Mouse (Mus musculus): ENCODE measurements around the gene Elovl7.

Elovl7 gene

DNA sequence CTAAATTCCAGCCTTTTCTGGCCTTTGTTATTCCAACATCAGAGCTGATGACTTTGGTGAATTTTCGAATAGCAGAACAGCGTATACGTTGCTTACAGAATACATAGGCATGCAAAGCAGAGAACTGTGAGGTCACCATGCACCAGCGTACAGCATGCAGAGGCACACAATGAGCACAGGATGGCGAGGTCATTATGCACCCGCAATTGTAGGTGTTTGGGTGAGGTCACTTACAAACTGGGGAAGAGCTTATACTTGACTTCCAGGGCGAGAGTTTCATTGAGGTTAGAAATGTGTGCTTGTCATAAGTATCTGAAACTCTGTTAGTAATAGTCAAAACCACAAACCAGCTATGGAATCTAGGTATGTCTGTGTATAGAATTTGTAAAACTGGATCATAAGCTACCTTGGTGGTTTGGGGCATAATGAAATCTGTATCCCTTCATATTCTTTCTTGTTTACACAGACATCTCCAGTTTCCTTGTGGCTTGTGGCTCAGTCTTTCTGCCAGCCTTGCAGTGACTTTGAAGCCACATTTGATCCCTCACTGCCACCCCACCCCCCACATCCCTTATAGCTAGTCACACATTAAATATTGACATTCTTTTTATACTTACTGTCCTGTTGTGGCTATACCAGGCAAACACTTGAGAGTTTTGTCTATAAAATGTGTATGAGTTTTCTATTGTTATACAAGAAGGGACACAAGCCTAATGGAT, 88.9 kb downstream of the Elovl7 start:
- DNase-seq (ENCODE audit: low spot score) = no peak

DNA sequence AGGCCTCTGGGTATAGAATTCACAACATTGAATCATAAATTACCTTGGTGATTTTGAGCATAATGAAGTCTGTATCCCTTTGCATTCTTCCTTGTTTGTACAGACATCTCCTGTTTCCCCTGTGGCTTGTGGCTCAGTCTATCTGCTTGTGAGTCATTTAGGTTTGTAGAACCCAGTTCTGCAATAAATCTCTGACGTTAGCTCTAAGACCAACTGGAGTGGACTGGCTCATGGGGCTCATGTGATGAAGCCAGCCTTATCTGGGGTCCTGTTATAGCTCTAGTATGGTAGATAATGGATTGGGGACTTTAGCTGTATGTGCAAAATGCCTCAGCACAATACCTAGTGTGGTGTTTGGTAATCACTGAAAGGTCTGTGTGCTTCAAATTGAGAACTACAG, 89.6 kb downstream of the Elovl7 start:
- no peak for DNase-seq (ENCODE audit: low spot score)

DNA sequence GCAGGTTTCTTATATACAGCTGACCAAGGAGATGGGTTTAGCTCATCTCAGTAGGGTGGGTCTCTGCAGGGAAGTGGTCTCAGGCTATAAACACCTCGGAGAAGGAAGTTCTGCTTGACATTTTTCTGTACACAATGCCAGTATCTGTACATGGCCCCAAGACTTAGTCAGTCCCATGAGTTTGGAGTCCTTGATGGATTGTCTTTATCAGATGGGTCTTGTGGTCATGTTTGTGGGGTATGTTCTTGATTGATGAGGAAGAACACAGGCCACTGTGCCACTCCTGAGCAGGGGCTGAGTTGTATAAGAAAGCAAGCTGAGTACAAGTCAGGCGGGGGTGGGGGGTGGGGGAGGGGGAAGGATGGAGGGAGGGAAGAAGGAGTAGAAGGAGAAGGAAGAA, 90.5 kb downstream of the Elovl7 start:
- DNase-seq (ENCODE audit: low spot score) = no peak

DNA sequence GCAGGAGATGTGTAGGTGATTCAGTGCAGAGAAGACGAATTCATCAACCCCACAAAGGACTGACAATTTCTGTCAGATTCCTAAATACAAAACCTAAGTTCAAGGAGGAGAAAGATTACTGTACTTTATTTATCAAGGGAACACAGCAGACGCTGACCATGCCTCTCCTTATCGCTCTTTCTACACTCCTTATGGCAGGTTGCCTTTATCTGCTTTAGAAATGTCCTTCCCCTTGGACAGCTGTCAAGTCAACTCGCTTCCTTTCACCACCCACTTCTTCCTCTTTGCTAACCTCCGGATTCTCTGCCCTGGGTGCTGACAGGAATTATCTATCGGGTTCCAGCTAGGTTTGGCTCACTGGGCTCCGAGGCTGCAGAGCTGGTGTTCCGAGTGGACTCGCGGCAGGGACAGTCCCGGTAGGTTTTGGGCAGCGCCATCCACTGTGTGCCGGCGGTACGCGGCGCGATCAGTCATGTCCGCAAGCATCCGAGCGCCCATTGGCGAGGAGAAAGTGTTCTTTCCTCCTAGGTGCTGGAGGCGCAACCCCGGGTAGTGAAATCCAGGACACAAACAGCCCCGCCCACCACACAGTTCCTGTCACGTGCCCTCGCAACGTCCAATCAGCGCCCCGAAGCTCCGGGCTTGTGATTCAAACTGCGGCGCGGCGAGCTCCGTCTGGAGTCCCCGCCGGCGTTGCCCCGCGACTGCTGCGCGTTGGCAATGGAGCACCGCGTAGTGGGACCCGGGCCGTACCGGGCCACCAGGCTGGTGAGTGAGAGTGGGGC, 101.7 kb downstream of the Elovl7 start, which contains the start of gene Depdc1b:
Gene Depdc1b (plus strand): TSS at position 631 of the 785 bp plus-strand sequence.
- peak; percentile 91 for DNase-seq (ENCODE audit: low spot score)

DNA sequence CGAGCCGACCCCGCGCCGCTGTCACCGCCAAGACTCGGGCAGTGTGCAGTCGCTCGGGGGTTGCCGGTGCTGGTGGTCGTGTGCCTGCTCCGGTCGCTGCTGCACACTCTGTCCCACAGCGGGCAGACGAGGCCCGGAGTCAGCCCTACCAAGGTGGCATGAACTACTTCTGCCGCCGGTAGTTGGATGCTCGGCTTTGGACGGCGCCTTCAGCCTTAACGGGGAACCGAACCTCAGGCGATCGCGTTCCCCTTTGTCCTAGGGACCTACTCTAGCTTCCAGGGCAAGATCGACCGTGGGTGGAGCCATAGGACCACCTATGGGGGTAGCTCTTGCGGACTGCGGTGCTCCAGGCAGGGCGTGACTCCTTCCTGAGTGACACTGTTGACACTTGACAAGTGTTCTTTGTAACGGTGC, 102.3 kb downstream of the Elovl7 start:
- peak; percentile 54 for DNase-seq (ENCODE audit: low spot score)

DNA sequence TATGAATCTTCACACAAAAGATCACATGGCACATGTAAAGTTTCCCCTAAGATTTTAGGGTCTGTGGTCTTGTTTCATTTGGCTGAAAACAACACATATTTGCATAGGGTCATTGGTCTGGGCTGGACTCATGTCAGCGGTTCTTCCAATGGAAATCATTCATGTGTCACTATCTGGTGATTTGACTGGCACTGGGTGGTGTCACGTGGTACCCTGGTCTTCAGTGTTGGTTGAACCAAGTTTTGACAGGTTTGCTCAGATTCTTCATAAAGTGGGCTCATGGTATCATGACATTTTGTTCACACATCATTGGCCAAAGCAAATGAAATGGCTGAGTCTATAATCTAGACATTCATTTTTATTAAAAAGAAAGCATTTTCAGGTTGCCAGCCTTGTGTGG, 103.2 kb downstream of the Elovl7 start:
- DNase-seq (ENCODE audit: low spot score) = no peak

DNA sequence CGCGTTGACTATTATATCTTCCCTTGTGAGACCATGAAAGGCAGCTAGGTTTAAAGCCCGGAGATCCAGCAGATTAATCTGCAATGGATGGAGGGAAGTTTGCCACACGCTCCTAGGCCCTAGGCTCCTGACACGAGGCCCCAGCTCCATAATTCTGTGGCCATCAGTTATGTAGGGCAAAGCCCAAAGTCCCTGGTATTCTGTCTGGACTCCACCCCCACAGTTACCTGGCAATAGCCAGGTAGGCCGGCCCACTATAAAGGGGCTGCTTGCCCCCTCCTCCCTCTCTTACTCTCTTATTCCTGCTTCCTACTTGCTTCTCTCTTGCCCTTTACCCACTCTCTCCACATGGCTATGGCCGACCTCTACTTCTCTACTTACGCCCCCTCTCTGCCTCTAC, 104.8 kb downstream of the Elovl7 start:
- no peak for DNase-seq (ENCODE audit: low spot score)

DNA sequence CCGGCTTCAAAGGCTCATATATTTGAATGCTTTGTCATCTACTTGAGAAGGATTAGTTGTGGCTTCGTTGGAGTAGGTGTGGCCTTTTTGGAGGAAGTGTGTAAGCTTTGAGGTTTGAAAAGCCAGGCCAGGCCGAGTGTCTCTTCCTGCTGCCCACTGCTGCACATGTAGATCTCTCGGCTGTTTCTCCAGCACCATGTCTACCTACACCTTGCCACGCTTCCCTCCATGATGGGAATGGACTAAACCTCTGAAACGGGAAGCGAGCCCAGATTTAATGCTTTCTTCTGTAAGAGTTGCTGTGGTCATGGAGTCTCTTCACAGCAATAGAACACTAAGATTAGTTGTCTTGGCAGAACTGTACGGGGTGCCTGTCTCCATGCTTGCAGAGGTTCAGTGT, 106.0 kb downstream of the Elovl7 start:
- DNase-seq (ENCODE audit: low spot score) = no peak

DNA sequence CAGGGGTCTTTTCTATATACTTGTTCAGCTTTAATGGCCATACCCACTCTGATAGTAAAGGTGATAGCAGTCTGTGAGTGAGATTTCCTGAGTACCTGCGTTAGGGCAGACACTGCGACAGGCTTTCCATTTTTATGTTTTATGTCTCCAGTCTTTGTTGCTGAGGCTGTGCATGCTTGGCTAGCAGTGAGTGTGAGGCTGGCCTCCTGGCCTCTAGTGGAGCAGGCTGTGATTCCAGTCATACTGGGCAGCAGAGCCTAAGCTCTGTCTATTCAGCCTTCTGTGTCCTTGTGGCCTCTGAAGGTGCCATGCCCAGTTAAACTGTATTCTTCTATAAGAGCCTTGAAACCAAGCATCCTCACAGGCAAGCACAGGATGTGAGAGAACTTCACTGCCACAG, 108.3 kb downstream of the Elovl7 start:
- no peak for DNase-seq (ENCODE audit: low spot score)

DNA sequence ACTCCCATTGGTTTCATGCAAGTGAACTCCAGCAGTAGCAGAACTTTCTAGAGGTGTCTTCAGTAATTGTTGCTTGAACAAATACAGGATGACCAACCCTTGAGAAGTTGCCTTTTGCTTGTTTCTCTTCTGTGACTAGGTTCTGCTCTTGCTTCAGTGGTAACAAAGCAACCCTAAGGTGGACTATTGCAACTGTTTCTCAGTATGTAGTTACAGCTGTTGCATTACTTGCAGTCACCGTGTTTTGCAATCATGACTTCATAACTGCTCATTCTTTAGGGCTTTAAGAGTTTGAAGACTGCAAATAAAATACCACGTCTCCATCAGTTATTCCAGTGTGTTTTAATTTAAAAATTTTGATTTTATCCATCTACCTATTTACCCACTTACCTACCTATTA, 109.1 kb downstream of the Elovl7 start:
- DNase-seq (ENCODE audit: low spot score) = no peak

DNA sequence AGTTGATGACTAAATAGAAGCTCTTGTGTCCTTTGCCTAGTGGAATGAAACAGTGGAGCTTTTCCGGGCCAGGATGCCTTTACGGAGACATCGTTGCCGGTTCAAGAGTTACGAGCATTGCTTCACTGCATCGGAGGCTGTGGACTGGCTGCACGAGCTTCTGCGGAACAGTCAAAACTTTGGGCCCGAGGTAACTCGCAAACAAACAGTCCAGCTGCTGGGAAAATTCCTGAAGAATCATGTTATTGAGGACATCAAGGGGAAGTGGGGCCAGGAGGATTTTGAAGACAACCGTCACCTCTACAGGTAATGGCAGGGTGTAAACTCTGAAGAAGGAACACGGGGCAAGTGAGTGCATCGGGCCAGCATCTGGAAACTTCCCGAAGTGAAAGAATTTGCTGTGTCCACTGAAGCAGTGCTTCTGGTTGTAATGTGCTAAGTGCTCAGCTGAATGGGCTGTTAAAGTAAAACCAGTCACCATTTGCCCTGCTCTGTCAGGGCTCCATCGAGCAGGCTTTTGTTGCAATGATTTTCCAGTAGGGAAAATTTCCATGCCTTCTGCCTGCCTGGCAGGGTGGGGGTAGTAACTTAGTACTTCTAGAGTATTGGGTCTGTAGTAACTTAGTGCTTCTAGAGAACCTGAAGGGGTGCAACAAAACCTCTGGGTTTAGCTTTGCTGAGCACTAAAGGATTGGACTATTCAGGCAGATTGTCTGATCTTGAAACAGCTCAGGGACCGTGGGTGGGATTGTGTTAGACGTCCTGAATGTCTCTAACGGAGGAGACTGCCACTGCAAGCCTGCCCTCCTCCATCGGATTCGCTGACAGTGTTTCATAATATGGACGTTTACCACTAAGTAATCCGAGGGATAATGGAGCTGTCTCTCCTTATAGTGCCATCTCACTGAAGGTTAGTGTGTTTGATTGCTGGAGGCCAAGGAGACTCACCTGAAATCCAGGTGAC, 109.9 kb downstream of the Elovl7 start:
- no peak for DNase-seq (ENCODE audit: low spot score)

DNA sequence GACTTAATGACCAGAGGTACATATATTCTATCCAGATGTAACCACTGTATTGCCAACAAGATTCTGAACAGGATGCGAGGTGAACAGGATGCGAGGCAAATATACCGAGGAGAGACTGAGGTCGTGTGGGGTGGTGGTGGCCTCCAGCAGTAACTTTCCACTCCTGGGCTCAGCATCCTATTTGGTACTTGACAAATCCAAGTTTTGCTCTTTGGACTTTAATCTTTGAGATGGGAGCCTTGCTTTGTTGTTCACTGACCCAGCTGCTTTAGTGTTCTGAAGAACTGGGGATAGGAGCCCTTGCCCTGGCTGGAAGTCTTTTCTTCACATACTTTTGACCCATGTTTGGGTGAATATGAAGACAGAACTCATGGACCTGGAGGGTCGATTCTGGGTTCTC, 111.7 kb downstream of the Elovl7 start:
- no peak for DNase-seq (ENCODE audit: low spot score)

DNA sequence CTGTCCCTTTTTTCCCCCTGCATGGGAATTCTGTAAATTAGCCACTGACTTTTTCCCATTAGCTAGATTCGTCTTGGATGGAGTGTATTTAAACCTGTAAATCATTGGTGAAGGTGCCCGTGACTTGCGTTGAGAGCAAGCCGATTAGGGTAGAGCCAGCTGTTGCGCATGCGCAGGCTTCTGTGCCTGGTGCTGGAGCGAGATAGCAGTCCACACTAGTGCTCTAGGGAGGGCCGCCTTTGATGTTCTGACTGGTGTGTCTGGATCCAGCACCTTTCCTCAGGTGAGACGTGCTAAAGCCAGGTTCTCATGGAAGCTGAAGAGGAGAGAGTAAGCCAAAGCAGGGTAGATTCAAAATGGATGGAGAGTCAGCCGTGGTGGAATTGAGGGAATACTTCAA, 112.1 kb downstream of the Elovl7 start:
- no peak for DNase-seq (ENCODE audit: low spot score)

DNA sequence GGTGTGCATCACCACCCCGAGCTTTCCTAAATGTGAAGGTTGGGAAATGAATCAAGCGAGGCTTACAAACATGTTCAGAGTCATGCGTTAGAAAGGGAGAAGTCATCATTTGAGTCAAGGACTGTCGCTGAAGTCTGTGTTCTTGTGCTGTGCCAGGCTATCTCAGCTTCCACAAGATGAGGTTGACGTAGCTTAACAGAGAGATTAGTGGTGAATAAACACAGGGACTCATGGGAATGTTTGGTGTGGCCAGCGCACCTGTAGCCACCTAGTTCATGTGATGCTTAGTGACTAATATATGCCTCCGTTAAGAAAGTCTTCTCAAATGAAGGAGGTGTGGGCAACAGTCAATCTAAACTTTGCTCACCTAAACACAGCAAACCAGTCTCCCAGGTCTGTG, 112.8 kb downstream of the Elovl7 start:
- DNase-seq (ENCODE audit: low spot score) = no peak

DNA sequence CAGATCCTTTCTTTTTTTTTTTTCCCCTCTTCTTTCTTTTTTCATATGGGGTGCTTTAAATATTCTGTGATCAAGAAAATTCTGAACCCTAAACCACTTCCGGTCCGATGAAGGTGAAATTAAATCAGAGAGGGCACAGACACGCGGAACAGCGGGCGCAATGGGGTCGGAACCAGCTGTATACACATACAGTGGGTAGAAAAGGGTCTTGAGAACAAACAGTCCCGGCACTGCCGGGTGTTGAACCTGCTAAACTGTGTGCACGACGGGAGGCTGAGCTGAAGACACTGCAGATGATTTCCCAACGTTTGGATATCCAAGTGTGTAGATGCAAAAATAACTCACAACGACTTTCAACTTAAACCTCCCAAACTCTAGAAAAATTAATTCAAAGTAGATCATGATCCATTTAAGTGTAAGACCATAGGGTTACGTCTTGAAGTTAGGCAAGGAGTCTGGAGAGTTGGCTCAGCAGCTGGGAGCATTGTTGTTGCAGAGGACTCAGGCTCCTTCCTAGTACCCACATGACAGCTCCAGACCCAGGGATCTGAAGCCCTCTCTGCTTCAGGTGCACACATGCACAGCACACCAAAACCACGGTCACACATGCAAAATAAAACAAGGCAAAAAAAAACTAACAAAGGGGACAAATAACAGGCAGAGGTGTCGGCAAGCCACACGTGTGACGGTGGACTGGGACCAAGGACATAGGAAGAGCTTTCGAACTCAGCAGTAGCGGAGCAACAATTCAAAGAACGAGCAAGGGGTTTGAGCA, 114.4 kb downstream of the Elovl7 start:
- no peak for DNase-seq (ENCODE audit: low spot score)

DNA sequence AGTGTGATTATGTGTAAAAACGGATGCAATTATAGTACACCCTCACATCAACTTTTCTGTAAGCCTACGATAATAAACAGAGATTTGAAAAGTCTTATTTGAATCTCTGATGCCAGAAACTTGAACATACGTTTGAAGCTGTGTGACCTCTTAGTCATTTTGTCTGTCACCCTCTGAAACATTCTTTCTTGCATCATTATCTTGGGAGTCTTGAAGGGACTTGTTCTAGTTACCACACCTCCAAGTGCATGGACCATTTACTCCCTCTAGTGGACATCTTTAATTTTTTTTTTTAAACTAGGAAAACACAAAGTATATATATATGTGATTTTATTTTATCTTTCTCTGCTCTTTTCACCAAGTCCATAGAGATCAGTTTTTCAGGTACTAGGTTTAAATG, 115.5 kb downstream of the Elovl7 start:
- DNase-seq (ENCODE audit: low spot score) = peak; percentile 20

Measured in c-Kit-positive CD71-positive TER-119-positive erythroid progenitor cells, embryonic 14.5 days (primary cell).